In genomic region chr12:108916447-108917042, GRCm38 (mm10) we compare ENCODE assay signal across 13 mouse cellular contexts. TPM values are rescaled to one million over a fixed set of nuclear protein-coding genes. Genes with fewer than 3 reads are reported as not detected.
DNase-seq lines count a peak whose midpoint lies in the region; ATAC-seq lines count a peak whose summit lies in the region.
"Had no signal": no experiment of that assay in that cellular context is flagged by ENCODE, and none has a peak within 500 bp of the region (broad histone marks: within the 10 kb centered on the region; RNA-seq: fewer than 3 reads in every experiment).

No protein-coding gene starts in this region.

- WGBS in embryonic facial prominence, embryonic 10.5 days = 60% methylated on average over 7 of the region's 7 CpGs
- 41% methylated on average over 7 of the region's 7 CpGs for WGBS in hindbrain, embryonic 12.5 days
- WGBS in midbrain, embryonic 14.5 days = 20% methylated on average over 7 of the region's 7 CpGs

- H3K4me1 ChIP-seq in embryonic facial prominence, embryonic 10.5 days = peaks cover 71% of the 10 kb centered on the region
- H3K4me1 ChIP-seq in hindbrain, embryonic 12.5 days = peaks cover 70% of the 10 kb centered on the region
- H3K4me1 ChIP-seq in midbrain, embryonic 14.5 days (ENCODE audit: control insufficient read depth, insufficient read depth, low read length) = peaks cover 56% of the 10 kb centered on the region

- ATAC-seq in hindbrain, embryonic 12.5 days (ENCODE audit: low FRiP score) = peak; percentile 69
- peak; percentile 68; the same call in 1 of the 2 replicates for ATAC-seq in midbrain, embryonic 14.5 days (ENCODE audit: low FRiP score, low TSS enrichment)
- no peak for ATAC-seq in activated CD4-positive, CD25-positive, alpha-beta regulatory T cell, adult 4 months
- ATAC-seq: CD4-positive, CD25-positive, alpha-beta regulatory T cell, adult 4 months had no signal

- no peak overlapping the region for H3K4me3 ChIP-seq in embryonic facial prominence, embryonic 10.5 days
- no peak overlapping the region for H3K4me3 ChIP-seq in hindbrain, embryonic 12.5 days
- H3K4me3 ChIP-seq in midbrain, embryonic 14.5 days (replicated peaks; ENCODE audit: low read depth, low read length) = no peak overlapping the region
- H3K4me3 ChIP-seq: intestine, embryonic 15.5 days; stomach, embryonic 15.5 days had no signal

- no peak overlapping the region for H3K4me2 ChIP-seq in hindbrain, embryonic 12.5 days (replicated peaks)
- peak overlapping the region; percentile 4; the same call in 1 of the 2 replicates for H3K4me2 ChIP-seq in midbrain, embryonic 14.5 days (ENCODE audit: low read length)
- H3K4me2 ChIP-seq: intestine, embryonic 15.5 days; stomach, embryonic 15.5 days had no signal

- H3K9me3 ChIP-seq in embryonic facial prominence, embryonic 10.5 days = no peaks in the 10 kb centered on the region
- H3K9me3 ChIP-seq in hindbrain, embryonic 12.5 days (replicated peaks) = no peaks in the 10 kb centered on the region
- H3K9me3 ChIP-seq in midbrain, embryonic 14.5 days (ENCODE audit: control insufficient read depth, low read length) = no peaks in the 10 kb centered on the region
- H3K9me3 ChIP-seq: intestine, embryonic 15.5 days; stomach, embryonic 15.5 days had no signal

- peak; percentile 55 for DNase-seq in gastrocnemius, postnatal 10 days
- no peak for DNase-seq in gastrocnemius, postnatal 25 days
- DNase-seq in embryonic facial prominence, embryonic 10.5 days (ENCODE audit: low spot score) = peak; percentile 50
- DNase-seq in midbrain, embryonic 14.5 days = peak; percentile 65
- no peak for DNase-seq in thymus, postnatal 14 days
- DNase-seq in kidney, postnatal 14 days = no peak
- DNase-seq: cerebellum, postnatal 36 days; gastrocnemius, postnatal 36 days had no signal

- no peaks in the 10 kb centered on the region for H3K27me3 ChIP-seq in embryonic facial prominence, embryonic 10.5 days (replicated peaks; ENCODE audit: low read depth, poor library complexity, severe bottlenecking)
- no peaks in the 10 kb centered on the region; the same call in 1 of the 2 replicates for H3K27me3 ChIP-seq in hindbrain, embryonic 12.5 days
- H3K27me3 ChIP-seq in midbrain, embryonic 14.5 days (ENCODE audit: control insufficient read depth, insufficient read depth, low read length) = no peaks in the 10 kb centered on the region
- H3K27me3 ChIP-seq: intestine, embryonic 15.5 days; stomach, embryonic 15.5 days had no signal

- peak overlapping the region; percentile 3; the same call in 1 of the 2 replicates for H3K27ac ChIP-seq in embryonic facial prominence, embryonic 10.5 days (replicated peaks)
- H3K27ac ChIP-seq in hindbrain, embryonic 12.5 days = peak overlapping the region; percentile 46
- H3K27ac ChIP-seq in midbrain, embryonic 14.5 days (replicated peaks; ENCODE audit: low read depth, low read length) = peak overlapping the region; percentile 56; the same call in 1 of the 2 replicates
- H3K27ac ChIP-seq: intestine, embryonic 15.5 days; stomach, embryonic 15.5 days had no signal

- H3K36me3 ChIP-seq in embryonic facial prominence, embryonic 10.5 days (replicated peaks) = no peaks in the 10 kb centered on the region; the same call in 1 of the 2 replicates
- no peaks in the 10 kb centered on the region for H3K36me3 ChIP-seq in hindbrain, embryonic 12.5 days
- H3K36me3 ChIP-seq in midbrain, embryonic 14.5 days (ENCODE audit: control insufficient read depth, insufficient read depth, low read length) = no peaks in the 10 kb centered on the region
- H3K36me3 ChIP-seq: intestine, embryonic 15.5 days; stomach, embryonic 15.5 days had no signal

- H3K9ac ChIP-seq in hindbrain, embryonic 12.5 days = no peak overlapping the region
- no peak overlapping the region for H3K9ac ChIP-seq in midbrain, embryonic 14.5 days (replicated peaks; ENCODE audit: low read length)
- H3K9ac ChIP-seq: intestine, embryonic 15.5 days; stomach, embryonic 15.5 days had no signal

RNA-seq across cellular contexts. Expression of gene Wars, which starts 22.6 kb away (rescaled TPM):
- total RNA-seq in gastrocnemius, postnatal 10 days (2021) = 10 to 100 TPM; 24.1 to 26.8 TPM
- 10 to 100 TPM; 23.4 to 27.2 TPM for total RNA-seq in gastrocnemius, postnatal 25 days (2021)
- polyA plus RNA-seq in embryonic facial prominence, embryonic 10.5 days (2016; fragmentation: Nextera tagmentation; extraction: Ambion mirVana) = 146 and 147 TPM in 2 replicates
- polyA plus RNA-seq in hindbrain, embryonic 12.5 days (2016; fragmentation: Nextera tagmentation; extraction: Ambion mirVana) = 111 and 113 TPM in 2 replicates
- polyA plus RNA-seq in midbrain, embryonic 14.5 days (2014; fragmentation: Nextera tagmentation; extraction: Ambion mirVana) = 96.4 and 110 TPM in 2 replicates
- polyA plus RNA-seq in activated CD4-positive, CD25-positive, alpha-beta regulatory T cell, adult 4 months (2017; shearing (Covaris generic)) = 10 to 100 TPM; 54.6 to 59.1 TPM

RNA-seq across cellular contexts. Expression of gene Wdr25, which starts 23.1 kb away (rescaled TPM):
- total RNA-seq in gastrocnemius, postnatal 10 days (2021) = 1 to 10 TPM; 4.1 to 5.2 TPM
- total RNA-seq in gastrocnemius, postnatal 25 days (2021) = 1 to 10 TPM; 3.1 to 4.8 TPM
- polyA plus RNA-seq in embryonic facial prominence, embryonic 10.5 days (2016; fragmentation: Nextera tagmentation; extraction: Ambion mirVana) = 9.9 and 10.4 TPM in 2 replicates
- polyA plus RNA-seq in hindbrain, embryonic 12.5 days (2016; fragmentation: Nextera tagmentation; extraction: Ambion mirVana) = 8.1 and 9.7 TPM in 2 replicates
- 3.7 and 4.3 TPM in 2 replicates for polyA plus RNA-seq in midbrain, embryonic 14.5 days (2014; fragmentation: Nextera tagmentation; extraction: Ambion mirVana)
- 1 to 10 TPM; 3.3 to 6.9 TPM for polyA plus RNA-seq in activated CD4-positive, CD25-positive, alpha-beta regulatory T cell, adult 4 months (2017; shearing (Covaris generic))

Comparison
In these comparisons a context has a peak if more than half of its experiments do, and no peak if none do; other contexts are left out.
1. DNase-seq: peak in gastrocnemius, postnatal 10 days (single experiment), embryonic facial prominence, embryonic 10.5 days (single experiment) and midbrain, embryonic 14.5 days (single experiment); none in gastrocnemius, postnatal 25 days (single experiment), thymus, postnatal 14 days (single experiment) and kidney, postnatal 14 days (single experiment).
2. H3K27ac ChIP-seq: peak in every context shown above with its lines; median percentile 56 in midbrain, embryonic 14.5 days; 46 in hindbrain, embryonic 12.5 days; 3 in embryonic facial prominence, embryonic 10.5 days.